Mouse (Mus musculus) thymus, adult 2 months (tissue): ENCODE data around the gene Cln6.

ENCODE experiments used
- CTCF ChIP-seq: fragments of 200-500 bp; IDR thresholded peaks from 2 replicates; pipeline ENCODE4 v1.5.1; 2012; ENCODE audit warnings: mild to moderate bottlenecking, control low read depth, low read length, moderate library complexity, borderline replicate concordance; ENCODE audit not compliant: control insufficient read depth, poor library complexity, insufficient read depth; ENCODE audit errors: extremely low read depth
- POLR2A ChIP-seq: fragments of 200-500 bp; IDR thresholded peaks from 2 replicates; pipeline ENCODE4 v1.6.1; 2012; ENCODE audit warnings: mild to moderate bottlenecking, low read length, control low read depth, moderate library complexity; ENCODE audit not compliant: control insufficient read depth, poor library complexity, insufficient read depth; ENCODE audit errors: extremely low read depth

GRCm38 (mm10) chr9:62817828-62818614 is 20.6 kb upstream of the Cln6 start:
- no peak for TF ChIP-seq CTCF
- TF ChIP-seq POLR2A, result no peak
